Comparison of ENCODE assay signal across 23 mouse cellular contexts in genomic region chr4:75041930-75042579, GRCm38 (mm10).
A peak's percentile ranks its signal among the peaks of the same experiment; 100 is the strongest.
DNase-seq lines count a peak whose midpoint lies in the region; ATAC-seq and TF ChIP-seq lines count a peak whose summit lies in the region.
"Had no signal": no experiment of that assay in that cellular context is flagged by ENCODE, and none has a peak within 500 bp of the region (broad histone marks: within the 10 kb centered on the region; RNA-seq: fewer than 3 reads in every experiment).

No protein-coding gene starts in this region.

- TF ChIP-seq RAD21 in MEL (IDR thresholded peaks at IDR 0.05; ENCODE audit: low read depth, low read length): no peak

- H3K4me2 ChIP-seq in liver, embryonic 16.5 days (ENCODE audit: low read depth, low read length): peak overlapping the region; percentile 39
- H3K4me2 ChIP-seq in hindbrain, embryonic 16.5 days (ENCODE audit: low read length): no peak overlapping the region
- H3K4me2 ChIP-seq: forebrain, embryonic 15.5 days; hindbrain, embryonic 12.5 days; limb, embryonic 13.5 days; lung, embryonic 15.5 days; midbrain, embryonic 13.5 days; neural tube, embryonic 12.5 days had no signal

- no peak overlapping the region for H3K9ac ChIP-seq in MEL (ENCODE audit: control insufficient read depth, low read depth, low read length, poor library complexity, severe bottlenecking)
- H3K9ac ChIP-seq in liver, embryonic 16.5 days (ENCODE audit: low read depth, low read length): no peak overlapping the region
- no peak overlapping the region for H3K9ac ChIP-seq in hindbrain, embryonic 16.5 days (ENCODE audit: low read depth, low read length)
- H3K9ac ChIP-seq: forebrain, embryonic 15.5 days; hindbrain, embryonic 12.5 days; limb, embryonic 13.5 days; lung, embryonic 15.5 days; midbrain, embryonic 13.5 days; neural tube, embryonic 12.5 days had no signal

- H3K27ac ChIP-seq in MEL (ENCODE audit: control insufficient read depth, low read depth, low read length): no peak overlapping the region
- peak overlapping the region; percentile 74; the same call in 1 of the 2 replicates for H3K27ac ChIP-seq in liver, embryonic 16.5 days (ENCODE audit: low read length)
- H3K27ac ChIP-seq in hindbrain, embryonic 16.5 days (ENCODE audit: low read depth, low read length): no peak overlapping the region
- H3K27ac ChIP-seq: embryonic facial prominence, embryonic 10.5 days; forebrain, embryonic 15.5 days; hindbrain, embryonic 12.5 days; limb, embryonic 13.5 days; lung, embryonic 15.5 days; macrophage; midbrain, embryonic 13.5 days; neural tube, embryonic 12.5 days had no signal

- no peaks in the 10 kb centered on the region for H3K27me3 ChIP-seq in MEL (ENCODE audit: control insufficient read depth in 1 of 2, insufficient read depth in 2 of 2, low read length in 2 of 2)
- H3K27me3 ChIP-seq in liver, embryonic 16.5 days (ENCODE audit: control insufficient read depth, insufficient read depth, low read depth, low read length): no peaks in the 10 kb centered on the region
- H3K27me3 ChIP-seq in hindbrain, embryonic 16.5 days (replicated peaks; ENCODE audit: control insufficient read depth, insufficient read depth, low read length): no peaks in the 10 kb centered on the region
- H3K27me3 ChIP-seq: forebrain, embryonic 15.5 days; hindbrain, embryonic 12.5 days; limb, embryonic 13.5 days; lung, embryonic 15.5 days; midbrain, embryonic 13.5 days; neural tube, embryonic 12.5 days had no signal

- TF ChIP-seq EP300 in MEL (IDR thresholded peaks at IDR 0.05; ENCODE audit: low read depth in 1 of 2, low read length in 2 of 2): peak; percentile 69 to 73; a peak in 3 of 4 replicates

- peak; percentile 34 for DNase-seq in MEL (ENCODE audit: low read depth, low spot score)
- DNase-seq in T-cell, adult 2 months (ENCODE audit: low spot score): peak; percentile 13
- no peak for DNase-seq in embryo, embryonic 10.5 days (ENCODE audit: low spot score)
- no peak for DNase-seq in lung, postnatal 25 days (ENCODE audit: low spot score)
- DNase-seq: adrenal gland, postnatal 36 days; cerebellum, adult 9-11 months; gastrocnemius, postnatal 25 days; heart, postnatal 10 days; kidney, adult 2 months; kidney, postnatal 10 days; thymus, adult 2 months had no signal

- no peaks in the 10 kb centered on the region for H3K79me2 ChIP-seq in MEL (ENCODE audit: control insufficient read depth, insufficient read depth, low read length, poor library complexity)

- ATAC-seq in erythroid progenitor cell, adult 5-6 weeks (replicated peaks; ENCODE audit: low FRiP score, poor library complexity, severe bottlenecking): peak; percentile 85
- ATAC-seq in liver, embryonic 16.5 days (ENCODE audit: low read depth): peak; percentile 98
- ATAC-seq in hindbrain, embryonic 16.5 days: no peak
- ATAC-seq: forebrain, embryonic 15.5 days; inflammation-experienced regulatory T-cells, adult 6 months; midbrain, embryonic 13.5 days had no signal

- H3K36me3 ChIP-seq in MEL (ENCODE audit: control insufficient read depth in 1 of 2, insufficient read depth in 2 of 2, low read length in 2 of 2): peaks cover 0 to 4% of the 10 kb centered on the region in 2 experiments; a peak in 1 of 4 replicates
- no peaks in the 10 kb centered on the region for H3K36me3 ChIP-seq in liver, embryonic 16.5 days (ENCODE audit: control insufficient read depth, insufficient read depth)
- H3K36me3 ChIP-seq in hindbrain, embryonic 16.5 days (ENCODE audit: control insufficient read depth, insufficient read depth, low read length): no peaks in the 10 kb centered on the region
- H3K36me3 ChIP-seq: embryonic facial prominence, embryonic 10.5 days; forebrain, embryonic 15.5 days; hindbrain, embryonic 12.5 days; limb, embryonic 13.5 days; lung, embryonic 15.5 days; midbrain, embryonic 13.5 days; neural tube, embryonic 12.5 days had no signal

- 17% methylated on average over 1 of the region's 1 CpGs for WGBS in liver, embryonic 16.5 days (ENCODE audit: insufficient replicate concordance)
- 84% methylated on average over 1 of the region's 1 CpGs for WGBS in hindbrain, embryonic 16.5 days

- no peak for TF ChIP-seq POLR2A in MEL (IDR thresholded peaks at IDR 0.05; ENCODE audit: control insufficient read depth in 1 of 2, insufficient read depth in 1 of 2, low read depth in 1 of 2, low read length in 2 of 2, poor library complexity in 1 of 2)

- no peaks in the 10 kb centered on the region for H3K9me3 ChIP-seq in MEL (replicated peaks; ENCODE audit: insufficient read depth, low read length)
- no peaks in the 10 kb centered on the region for H3K9me3 ChIP-seq in liver, embryonic 16.5 days (replicated peaks; ENCODE audit: control insufficient read depth, low read length)
- no peaks in the 10 kb centered on the region for H3K9me3 ChIP-seq in hindbrain, embryonic 16.5 days (ENCODE audit: control insufficient read depth, low read length)
- H3K9me3 ChIP-seq: embryonic facial prominence, embryonic 10.5 days; forebrain, embryonic 15.5 days; hindbrain, embryonic 12.5 days; limb, embryonic 13.5 days; lung, embryonic 15.5 days; midbrain, embryonic 13.5 days; neural tube, embryonic 12.5 days had no signal

- H3K4me1 ChIP-seq in MEL (ENCODE audit: control insufficient read depth in 1 of 2, insufficient read depth in 2 of 2, low read length in 2 of 2): no peaks in the 10 kb centered on the region
- H3K4me1 ChIP-seq in liver, embryonic 16.5 days (ENCODE audit: control insufficient read depth, low read depth, low read length): no peaks in the 10 kb centered on the region; the same call in 1 of the 2 replicates
- H3K4me1 ChIP-seq in hindbrain, embryonic 16.5 days (ENCODE audit: control insufficient read depth, insufficient read depth, low read depth, low read length): no peaks in the 10 kb centered on the region
- H3K4me1 ChIP-seq: embryonic facial prominence, embryonic 10.5 days; forebrain, embryonic 15.5 days; hindbrain, embryonic 12.5 days; limb, embryonic 13.5 days; lung, embryonic 15.5 days; midbrain, embryonic 13.5 days; neural tube, embryonic 12.5 days had no signal

- no peak overlapping the region for H3K4me3 ChIP-seq in MEL (ENCODE audit: control insufficient read depth in 1 of 2, insufficient read depth in 1 of 2, low read depth in 2 of 2, low read length in 2 of 2)
- H3K4me3 ChIP-seq in liver, embryonic 16.5 days (ENCODE audit: low read depth, low read length): no peak overlapping the region
- no peak overlapping the region for H3K4me3 ChIP-seq in hindbrain, embryonic 16.5 days (ENCODE audit: low read length)
- H3K4me3 ChIP-seq: embryonic facial prominence, embryonic 10.5 days; forebrain, embryonic 15.5 days; hindbrain, embryonic 12.5 days; limb, embryonic 13.5 days; lung, embryonic 15.5 days; midbrain, embryonic 13.5 days; neural tube, embryonic 12.5 days had no signal

- no peak for TF ChIP-seq CTCF in MEL (IDR thresholded peaks at IDR 0.05 in 2 of 3, conservative IDR thresholded peaks at IDR 0.05 in 1 of 3; ENCODE audit: control insufficient read depth in 1 of 3, insufficient read depth in 1 of 3, low read depth in 2 of 3, low read length in 3 of 3, poor library complexity in 1 of 3, severe bottlenecking in 1 of 3)

TF ChIP-seq in MEL, 35 proteins besides CTCF, POLR2A, EP300 and RAD21:
- TF ChIP-seq E2F4 (IDR thresholded peaks at IDR 0.05; ENCODE audit: borderline replicate concordance, low read depth, low read length): no peak
- no peak for TF ChIP-seq TBP (IDR thresholded peaks at IDR 0.05; ENCODE audit: low read depth, low read length)
- no peak for TF ChIP-seq POLR2AphosphoS2 (IDR thresholded peaks at IDR 0.05; ENCODE audit: low read length)
- no peak for TF ChIP-seq MEF2A (IDR thresholded peaks at IDR 0.05; ENCODE audit: extremely low read depth, insufficient replicate concordance, low read depth, low read length, poor library complexity, severe bottlenecking)
- TF ChIP-seq ZC3H11A (IDR thresholded peaks at IDR 0.05; ENCODE audit: low read depth, low read length): no peak
- no peak for TF ChIP-seq ZKSCAN1 (IDR thresholded peaks at IDR 0.05; ENCODE audit: low read depth, low read length)
- no peak for TF ChIP-seq GABPA (IDR thresholded peaks at IDR 0.05; ENCODE audit: low read depth, low read length)
- peak; percentile 13; the same call in 1 of the 2 replicates for TF ChIP-seq TAL1 (IDR thresholded peaks at IDR 0.05; ENCODE audit: low read length)
- no peak for TF ChIP-seq MAFK (IDR thresholded peaks at IDR 0.05; ENCODE audit: borderline replicate concordance, low read depth, low read length)
- no peak for TF ChIP-seq NRF1 (IDR thresholded peaks at IDR 0.05; ENCODE audit: insufficient read depth, low read depth, low read length, poor library complexity, severe bottlenecking)
- TF ChIP-seq RCOR1 (IDR thresholded peaks at IDR 0.05; ENCODE audit: low read depth, low read length): peak; percentile 45; the same call in 1 of the 2 replicates
- peak; percentile 90 for TF ChIP-seq TCF12 (IDR thresholded peaks at IDR 0.05; ENCODE audit: low read depth, low read length)
- no peak for TF ChIP-seq ZMIZ1 (IDR thresholded peaks at IDR 0.05; ENCODE audit: low read depth, low read length)
- no peak for TF ChIP-seq NELFE (IDR thresholded peaks at IDR 0.05; ENCODE audit: low read depth, low read length)
- no peak for TF ChIP-seq MXI1 (IDR thresholded peaks at IDR 0.05; ENCODE audit: low read depth, low read length)
- no peak for TF ChIP-seq UBTF (IDR thresholded peaks at IDR 0.05; ENCODE audit: borderline replicate concordance, insufficient read depth, low read depth, low read length)
- no peak for TF ChIP-seq KAT2A (conservative IDR thresholded peaks at IDR 0.05; ENCODE audit: low read depth, low read length)
- peak; percentile 57; the same call in 1 of the 2 replicates for TF ChIP-seq GATA1 (IDR thresholded peaks at IDR 0.05; ENCODE audit: low read depth, low read length)
- TF ChIP-seq SIN3A (IDR thresholded peaks at IDR 0.05; ENCODE audit: low read length): no peak
- no peak for TF ChIP-seq POLR2AphosphoS5 (IDR thresholded peaks at IDR 0.05; ENCODE audit: borderline replicate concordance, low read depth, low read length)
- TF ChIP-seq ELF1 (IDR thresholded peaks at IDR 0.05; ENCODE audit: low read depth, low read length): no peak
- 0 out of 2 replicates have a peak, but pooled peaks have one; percentile 38 for TF ChIP-seq ETS1 (IDR thresholded peaks at IDR 0.05; ENCODE audit: low read depth, low read length)
- TF ChIP-seq MAX (IDR thresholded peaks at IDR 0.05; ENCODE audit: low read length): no peak
- no peak for TF ChIP-seq CHD2 (IDR thresholded peaks at IDR 0.05; ENCODE audit: low read length)

Comparison
In these comparisons a context has a peak if more than half of its experiments do, and no peak if none do; other contexts are left out.
1. DNase-seq: peak in MEL (single experiment) and T-cell, adult 2 months (single experiment); none in embryo, embryonic 10.5 days (single experiment) and lung, postnatal 25 days (single experiment).